Mouse (Mus musculus): ENCODE measurements around the gene Fancd2. TPM values are rescaled to one million over a fixed set of nuclear protein-coding genes. Genes with fewer than 3 reads are reported as not detected.

The Fancd2 gene
- polyA plus RNA-seq, 1 experiment from 2014 or later = 13.9 TPM

GRCm38 (mm10) chr6:113623386-113623785, 91.9 kb downstream of the Fancd2 start:
- Histone ChIP-seq H3K9ac (no peak overlapping the region), H3K36me3 (peaks cover 18% of the 10 kb centered on the region), H3K9me3 (replicated peaks) (no peaks in the 10 kb centered on the region), H3K27me3 (no peaks in the 10 kb centered on the region), H3K4me2 (peak overlapping the region; percentile 85), H3K4me1 (peaks cover 15% of the 10 kb centered on the region), H3K4me3 (replicated peaks) (peak overlapping the region; percentile 74), H3K27ac (peak overlapping the region; percentile 91)
- 62% methylated on average over 5 of the region's 5 CpGs for WGBS
- 0 out of 2 replicates have a peak, but pooled peaks have one; percentile 17 for ATAC-seq (replicated peaks; ENCODE audit: low FRiP score)

DNA sequence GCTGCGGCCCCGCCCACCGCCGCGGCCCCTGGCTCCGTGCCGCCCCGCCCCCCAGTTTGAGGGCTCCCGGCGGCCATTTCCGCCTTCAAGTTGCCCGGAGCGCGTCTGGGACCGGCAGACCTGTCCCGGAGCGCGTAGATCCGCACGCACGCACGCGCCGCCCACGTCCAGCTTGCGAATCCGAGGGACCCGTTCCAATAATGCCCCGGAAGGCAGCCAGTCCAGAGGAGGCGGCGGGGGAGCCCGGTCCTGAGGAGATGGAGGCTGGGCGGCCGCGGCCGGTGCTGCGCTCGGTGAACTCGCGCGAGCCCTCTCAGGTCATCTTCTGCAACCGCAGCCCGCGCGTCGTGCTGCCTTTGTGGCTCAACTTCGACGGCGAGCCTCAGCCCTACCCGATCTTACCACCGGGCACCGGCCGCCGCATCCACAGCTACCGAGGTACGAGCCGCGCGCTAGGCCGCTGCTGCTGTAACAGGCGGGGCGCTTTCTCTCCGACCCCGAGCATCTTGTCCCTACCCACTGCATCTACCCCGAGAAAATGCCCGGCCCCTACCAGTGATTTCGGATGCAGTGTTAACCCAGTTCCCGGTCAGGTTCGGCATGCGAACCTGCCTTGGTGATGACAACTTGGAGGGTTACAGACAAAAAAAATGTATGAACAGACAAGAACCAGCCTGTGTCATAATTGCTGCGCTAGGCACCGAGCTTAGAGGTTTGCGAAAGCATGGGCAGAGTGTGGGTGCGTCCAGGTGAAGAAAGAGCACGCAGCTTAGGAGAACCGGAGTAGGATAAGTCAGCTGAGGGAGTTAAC, 92.7 kb downstream of the Fancd2 start, which contains the start of gene Vhl:
Gene Vhl (plus strand): TSS at position 19 of the 811 bp plus-strand sequence.
- H3K9me3 ChIP-seq (replicated peaks) = no peaks in the 10 kb centered on the region
- peak within 1 kb of the TSS; percentile 74 for H3K4me3 ChIP-seq (replicated peaks)
- H3K27me3 ChIP-seq = no peaks in the 10 kb centered on the region
- H3K9ac ChIP-seq = peak within 1 kb of the TSS; percentile 56
- under 1% methylated on average over 74 of the region's 76 CpGs for WGBS
- H3K36me3 ChIP-seq = peaks cover 17% of the 10 kb centered on the region
- H3K4me2 ChIP-seq = peak within 1 kb of the TSS; percentile 85
- ATAC-seq (replicated peaks; ENCODE audit: low FRiP score) = peak; percentile 88
- peaks cover 15% of the 10 kb centered on the region for H3K4me1 ChIP-seq
- peak within 1 kb of the TSS; percentile 91 for H3K27ac ChIP-seq

GRCm38 (mm10) chr6:113624989-113625770, 93.7 kb downstream of the Fancd2 start:
- ATAC-seq (replicated peaks; ENCODE audit: low FRiP score) = no peak
- Histone ChIP-seq H3K9ac (peak overlapping the region; percentile 56; the same call in 1 of the 2 replicates), H3K36me3 (peaks cover 28% of the 10 kb centered on the region), H3K27me3 (no peaks in the 10 kb centered on the region), H3K9me3 (replicated peaks) (no peaks in the 10 kb centered on the region), H3K4me3 (replicated peaks) (peak overlapping the region; percentile 74), H3K27ac (0 out of 2 replicates have a peak overlapping the region, but pooled peaks have one; percentile 91), H3K4me2 (peak overlapping the region; percentile 85), H3K4me1 (peaks cover 15% of the 10 kb centered on the region)
- 35% methylated on average over 5 of the region's 5 CpGs for WGBS

DNA sequence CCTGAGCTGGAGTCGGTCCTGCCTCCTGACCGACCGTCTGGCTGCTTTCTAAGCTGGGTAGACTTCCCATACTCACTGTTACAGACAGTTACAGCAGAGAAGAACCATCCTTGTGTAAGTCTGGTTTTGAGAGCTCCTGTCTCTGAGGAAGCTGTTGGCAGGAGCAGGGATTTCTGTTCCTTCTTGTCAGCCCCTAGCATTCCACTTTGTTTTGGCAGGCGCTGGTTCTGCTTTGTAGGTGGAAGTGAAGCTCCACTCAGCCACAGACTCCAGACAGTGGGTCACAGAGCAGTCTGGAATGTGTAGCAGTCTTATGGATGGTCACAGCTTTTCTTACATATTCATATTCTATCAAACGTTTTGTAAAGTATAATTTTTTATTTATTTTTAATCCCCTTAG, 98.8 kb downstream of the Fancd2 start:
- peaks cover 65% of the 10 kb centered on the region for H3K36me3 ChIP-seq
- WGBS = 85% methylated on average over 5 of the region's 5 CpGs
- H3K4me1 ChIP-seq = peaks cover 5% of the 10 kb centered on the region
- H3K9me3 ChIP-seq (replicated peaks) = no peaks in the 10 kb centered on the region
- no peak overlapping the region for H3K9ac ChIP-seq
- no peaks in the 10 kb centered on the region for H3K27me3 ChIP-seq
- no peak overlapping the region for H3K4me3 ChIP-seq (replicated peaks)
- H3K4me2 ChIP-seq = no peak overlapping the region
- no peak for ATAC-seq (replicated peaks; ENCODE audit: low FRiP score)
- H3K27ac ChIP-seq = no peak overlapping the region

- no peaks in the 10 kb centered on the region for H3K9me3 ChIP-seq (replicated peaks)
- no peak overlapping the region for H3K27ac ChIP-seq
- H3K4me1 ChIP-seq = no peaks in the 10 kb centered on the region
- no peak overlapping the region for H3K9ac ChIP-seq
- no peaks in the 10 kb centered on the region for H3K27me3 ChIP-seq
- 97% methylated on average over 4 of the region's 4 CpGs for WGBS
- 0 out of 2 replicates have a peak, but pooled peaks have one; percentile 49 for ATAC-seq (replicated peaks; ENCODE audit: low FRiP score)
- peaks cover 58% of the 10 kb centered on the region for H3K36me3 ChIP-seq
- no peak overlapping the region for H3K4me2 ChIP-seq
- no peak overlapping the region for H3K4me3 ChIP-seq (replicated peaks)
These were observed 101.4 kb downstream of the Fancd2 start for GRCm38 (mm10) chr6:113632863-113633262.

DNA sequence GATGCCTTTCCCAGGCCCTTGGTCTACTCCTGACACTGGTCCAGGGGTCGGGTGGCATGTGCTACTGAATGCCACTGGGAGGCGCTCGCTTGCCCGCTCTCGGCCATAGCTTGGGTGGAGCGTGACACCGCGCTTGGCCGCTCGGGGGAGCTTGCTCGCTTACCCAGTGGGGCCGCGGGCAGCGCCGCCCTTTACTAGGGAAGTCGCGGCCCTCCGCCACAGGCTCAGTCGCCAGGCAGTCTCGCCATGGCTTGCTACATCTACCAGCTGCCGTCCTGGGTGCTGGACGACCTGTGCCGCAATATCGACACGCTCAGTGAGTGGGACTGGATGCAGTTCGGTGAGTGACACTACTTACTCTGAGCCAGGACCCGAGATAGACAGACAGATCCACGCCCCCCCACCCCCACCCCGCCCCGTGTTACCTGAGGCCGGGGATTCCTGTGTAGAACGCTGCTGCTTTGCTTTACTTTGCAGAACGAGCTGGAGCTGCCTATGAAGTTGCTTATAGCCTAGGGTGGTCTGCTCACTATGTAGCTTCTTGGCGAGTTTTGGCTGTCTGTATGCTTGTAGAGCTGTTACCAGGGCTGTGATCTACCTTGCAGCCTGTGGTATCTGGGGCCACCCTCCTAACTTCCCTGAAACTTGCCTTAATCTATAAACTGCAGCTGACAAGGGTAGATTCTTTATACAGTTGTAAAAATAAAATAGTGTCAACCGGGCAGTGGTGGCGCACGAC, 107.0 kb downstream of the Fancd2 start, which contains the start of gene Irak2:
Gene Irak2 (plus strand): TSS at position 166 of the 739 bp plus-strand sequence.
- no peaks in the 10 kb centered on the region for H3K9me3 ChIP-seq (replicated peaks)
- H3K27ac ChIP-seq = no peak within 1 kb of the TSS
- H3K9ac ChIP-seq = peak within 1 kb of the TSS; percentile 64
- H3K4me1 ChIP-seq = 0 out of 2 replicates have a peak, but pooled peaks cover 2% of the 10 kb centered on the region
- WGBS = 8% methylated on average over 37 of the region's 37 CpGs
- ATAC-seq (replicated peaks; ENCODE audit: low FRiP score) = peak; percentile 93
- peak within 1 kb of the TSS; percentile 79 for H3K4me2 ChIP-seq
- no peaks in the 10 kb centered on the region for H3K27me3 ChIP-seq
- peak within 1 kb of the TSS; percentile 56 for H3K4me3 ChIP-seq (replicated peaks)
- peaks cover 4% of the 10 kb centered on the region; the same call in 1 of the 2 replicates for H3K36me3 ChIP-seq

- Histone ChIP-seq H3K4me1 (0 out of 2 replicates have a peak, but pooled peaks cover 2% of the 10 kb centered on the region), H3K27me3 (no peaks in the 10 kb centered on the region), H3K9ac (no peak overlapping the region), H3K4me3 (replicated peaks) (no peak overlapping the region), H3K9me3 (replicated peaks) (no peaks in the 10 kb centered on the region), H3K27ac (no peak overlapping the region), H3K36me3 (0 out of 2 replicates have a peak, but pooled peaks cover under 1% of the 10 kb centered on the region), H3K4me2 (peak overlapping the region; percentile 79; the same call in 1 of the 2 replicates)
- 85% methylated on average over 4 of the region's 4 CpGs for WGBS
- ATAC-seq (replicated peaks; ENCODE audit: low FRiP score) = no peak
These were observed 107.7 kb downstream of the Fancd2 start for GRCm38 (mm10) chr6:113639201-113639600.

GRCm38 (mm10) chr6:113642605-113643004, 111.1 kb downstream of the Fancd2 start:
- Histone ChIP-seq H3K36me3 (no peaks in the 10 kb centered on the region), H3K9ac (no peak overlapping the region), H3K4me2 (no peak overlapping the region), H3K4me3 (replicated peaks) (no peak overlapping the region), H3K9me3 (replicated peaks) (no peaks in the 10 kb centered on the region), H3K4me1 (0 out of 2 replicates have a peak, but pooled peaks cover 2% of the 10 kb centered on the region), H3K27ac (no peak overlapping the region), H3K27me3 (no peaks in the 10 kb centered on the region)
- 85% methylated on average over 8 of the region's 8 CpGs for WGBS
- no peak for ATAC-seq (replicated peaks; ENCODE audit: low FRiP score)

DNA sequence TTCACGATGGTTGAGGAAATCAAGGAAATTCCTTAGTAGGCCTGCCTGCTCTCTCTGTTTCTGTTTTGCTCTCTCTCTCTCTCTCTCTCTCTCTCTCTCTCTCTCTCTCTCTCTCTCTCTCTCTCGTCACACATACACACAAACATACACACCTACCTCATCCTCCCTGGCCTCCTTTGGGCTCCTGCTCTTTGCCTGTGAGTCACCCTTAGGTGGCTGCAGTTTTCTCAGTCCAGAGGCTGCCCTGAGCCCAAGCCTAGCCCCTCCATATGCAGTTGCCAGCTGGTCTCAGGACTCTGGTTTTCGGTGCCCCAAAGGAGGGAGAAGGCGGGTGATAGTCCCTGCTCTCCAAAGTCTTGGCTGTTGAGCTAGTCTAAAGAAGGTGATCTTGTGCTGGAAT, 111.5 kb downstream of the Fancd2 start:
- H3K4me3 ChIP-seq (replicated peaks) = no peak overlapping the region
- no peak for ATAC-seq (replicated peaks; ENCODE audit: low FRiP score)
- H3K4me2 ChIP-seq = no peak overlapping the region
- H3K9ac ChIP-seq = no peak overlapping the region
- no peaks in the 10 kb centered on the region for H3K9me3 ChIP-seq (replicated peaks)
- 0 out of 2 replicates have a peak, but pooled peaks cover 2% of the 10 kb centered on the region for H3K4me1 ChIP-seq
- no peak overlapping the region for H3K27ac ChIP-seq
- H3K27me3 ChIP-seq = no peaks in the 10 kb centered on the region
- WGBS = 83% methylated on average over 4 of the region's 4 CpGs
- no peaks in the 10 kb centered on the region for H3K36me3 ChIP-seq

DNA sequence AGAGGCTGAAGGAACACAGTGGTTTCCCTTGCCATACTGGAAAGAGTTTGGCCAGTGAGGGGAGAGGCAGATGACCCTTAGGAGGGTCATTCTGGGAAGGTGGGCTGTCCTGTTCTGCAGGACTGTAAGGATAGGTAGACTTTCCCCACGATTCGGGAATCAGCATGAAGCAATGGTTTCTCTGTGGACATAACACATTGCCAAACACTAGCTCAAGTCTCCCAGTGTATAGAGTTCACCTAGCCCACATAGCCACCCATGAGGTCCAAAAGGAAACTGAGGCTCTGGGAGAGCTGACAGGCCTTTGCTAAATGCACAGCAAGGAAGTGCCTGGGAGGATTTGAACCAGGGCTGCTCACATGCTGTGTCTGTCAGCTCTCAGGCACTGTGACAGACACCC, 112.5 kb downstream of the Fancd2 start:
- H3K27me3 ChIP-seq = no peaks in the 10 kb centered on the region

GRCm38 (mm10) chr6:113644808-113645207, 113.3 kb downstream of the Fancd2 start:
- no peaks in the 10 kb centered on the region for H3K4me1 ChIP-seq
- no peak for ATAC-seq (replicated peaks; ENCODE audit: low FRiP score)
- H3K36me3 ChIP-seq = no peaks in the 10 kb centered on the region
- H3K4me3 ChIP-seq (replicated peaks) = no peak overlapping the region
- no peak overlapping the region for H3K9ac ChIP-seq
- WGBS = 84% methylated on average over 8 of the region's 8 CpGs
- H3K4me2 ChIP-seq = no peak overlapping the region
- no peaks in the 10 kb centered on the region for H3K9me3 ChIP-seq (replicated peaks)
- H3K27me3 ChIP-seq = no peaks in the 10 kb centered on the region
- H3K27ac ChIP-seq = peak overlapping the region; percentile 78

More for the DNA sequence above, 112.5 kb downstream of the Fancd2 start:
- Histone ChIP-seq H3K4me2 (no peak overlapping the region), H3K4me1 (no peaks in the 10 kb centered on the region), H3K4me3 (replicated peaks) (no peak overlapping the region), H3K9me3 (replicated peaks) (no peaks in the 10 kb centered on the region), H3K36me3 (no peaks in the 10 kb centered on the region), H3K27ac (peak overlapping the region; percentile 78; the same call in 1 of the 2 replicates), H3K9ac (no peak overlapping the region)
- WGBS = 88% methylated on average over 2 of the region's 2 CpGs
- ATAC-seq (replicated peaks; ENCODE audit: low FRiP score) = no peak
